Comparison of ENCODE assay signal across 9 mouse cellular contexts in genomic region chr3:148729242-148729680, GRCm38 (mm10).
DNase-seq lines count a peak whose midpoint lies in the region; ATAC-seq and TF ChIP-seq lines count a peak whose summit lies in the region.
"Had no signal": no experiment of that assay in that cellular context is flagged by ENCODE, and none has a peak within 500 bp of the region (broad histone marks: within the 10 kb centered on the region; RNA-seq: fewer than 3 reads in every experiment).

No protein-coding gene starts in this region.

- H3K4me1 ChIP-seq in kidney, embryonic 14.5 days (ENCODE audit: control insufficient read depth, insufficient read depth, low read length) = peaks cover 11% of the 10 kb centered on the region

- H3K4me2 ChIP-seq in kidney, embryonic 14.5 days (replicated peaks; ENCODE audit: low read depth, low read length) = no peak overlapping the region

- no peak overlapping the region for H3K4me3 ChIP-seq in C2C12 (ENCODE audit: insufficient read depth, poor library complexity, severe bottlenecking)
- no peak overlapping the region for H3K4me3 ChIP-seq in kidney, embryonic 14.5 days (ENCODE audit: low read length)

- WGBS in kidney, embryonic 14.5 days = 29% methylated on average over 7 of the region's 7 CpGs

- no peaks in the 10 kb centered on the region for H3K9me3 ChIP-seq in kidney, embryonic 14.5 days (ENCODE audit: control insufficient read depth, low read length)

- DNase-seq in cerebellum, postnatal 14 days = peak; percentile 28 to 29
- DNase-seq in cerebellum, postnatal 36 days = no peak
- DNase-seq in lung, postnatal 4 days = peak; percentile 32 to 33
- DNase-seq in thymus, postnatal 25 days = peak; percentile 14
- no peak for DNase-seq in gastrocnemius, adult 8-10 months (ENCODE audit: low spot score in 2 of 2)
- DNase-seq in layer of hippocampus, postnatal 10 days (ENCODE audit: low spot score in 2 of 2) = no peak

- H3ac ChIP-seq in C2C12 (ENCODE audit: control insufficient read depth, insufficient read length, low read depth) = no peak overlapping the region

- H3K27ac ChIP-seq in kidney, embryonic 14.5 days (ENCODE audit: low read depth, low read length) = no peak overlapping the region
- H3K27ac ChIP-seq: macrophage had no signal

- peak; percentile 80 for ATAC-seq in kidney, embryonic 14.5 days (ENCODE audit: low FRiP score, low TSS enrichment)

- no peaks in the 10 kb centered on the region for H3K36me3 ChIP-seq in C2C12 (ENCODE audit: control insufficient read depth, insufficient read depth)
- H3K36me3 ChIP-seq in kidney, embryonic 14.5 days (ENCODE audit: control insufficient read depth, insufficient read depth, low read length) = no peaks in the 10 kb centered on the region

- no peaks in the 10 kb centered on the region for H3K27me3 ChIP-seq in C2C12 (ENCODE audit: control insufficient read depth, insufficient read depth, insufficient read length)
- H3K27me3 ChIP-seq in kidney, embryonic 14.5 days (ENCODE audit: control insufficient read depth, insufficient read depth, low read length) = no peaks in the 10 kb centered on the region

- TF ChIP-seq CTCF in C2C12 (IDR thresholded peaks at IDR 0.05; ENCODE audit: control insufficient read depth, insufficient read depth, insufficient read length) = no peak

- no peaks in the 10 kb centered on the region for H3K79me2 ChIP-seq in C2C12 (ENCODE audit: control insufficient read depth, insufficient read depth)

- H3K9ac ChIP-seq in kidney, embryonic 14.5 days (ENCODE audit: low read depth, low read length) = no peak overlapping the region

- H3K79me3 ChIP-seq in C2C12 (ENCODE audit: low read depth) = no peaks in the 10 kb centered on the region

TF ChIP-seq in C2C12, 6 proteins besides CTCF, POLR2A, EP300 and RAD21:
- TF ChIP-seq USF1 (IDR thresholded peaks at IDR 0.05; ENCODE audit: low read depth) (peak; percentile 6), FOSL1 (IDR thresholded peaks at IDR 0.05; ENCODE audit: insufficient read depth, low read length, poor library complexity, severe bottlenecking) (no peak)

Comparison
In these comparisons a context has a peak if more than half of its experiments do, and no peak if none do; other contexts are left out.
1. DNase-seq: peak in cerebellum, postnatal 14 days (2 of 2), lung, postnatal 4 days (2 of 2) and thymus, postnatal 25 days (single experiment); none in cerebellum, postnatal 36 days (0 of 2), gastrocnemius, adult 8-10 months (0 of 2) and layer of hippocampus, postnatal 10 days (0 of 2).